Mouse (Mus musculus): Measurements from ENCODE around the gene L1cam. TPM values are rescaled to one million over a fixed set of nuclear protein-coding genes. Genes with fewer than 3 reads are reported as not detected.

L1cam gene
- polyA plus RNA-seq, 1 experiment from 2014 or later, result 4.3 TPM

DNA sequence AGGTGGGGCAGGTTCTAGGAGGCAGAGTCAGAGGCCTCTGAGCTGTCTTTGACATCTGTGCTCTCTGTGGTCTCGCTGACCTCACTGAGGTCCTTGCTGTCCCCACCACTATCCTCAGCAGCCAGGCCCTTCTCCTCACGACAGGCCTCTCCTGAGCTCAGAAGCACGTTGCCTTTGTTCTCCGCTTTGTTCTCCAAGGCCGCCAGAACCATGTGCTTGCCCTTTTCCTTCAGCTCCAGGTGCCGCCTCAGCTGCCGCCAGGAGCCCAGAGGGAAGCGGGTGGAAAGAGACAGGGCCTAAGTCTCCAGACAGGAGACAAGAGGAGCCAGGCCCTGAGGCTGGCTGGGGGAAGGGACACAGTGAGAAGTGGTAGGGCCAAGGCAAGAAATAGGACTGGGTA lies 21.0 kb upstream of the L1cam start:
- H3K4me1 ChIP-seq (replicated peaks; ENCODE audit: control insufficient read depth, insufficient read depth, low read length), result no peaks in the 10 kb centered on the region
- 84% methylated on average over 8 of the region's 8 CpGs for WGBS
- ATAC-seq (ENCODE audit: low read depth), result no peak

DNA sequence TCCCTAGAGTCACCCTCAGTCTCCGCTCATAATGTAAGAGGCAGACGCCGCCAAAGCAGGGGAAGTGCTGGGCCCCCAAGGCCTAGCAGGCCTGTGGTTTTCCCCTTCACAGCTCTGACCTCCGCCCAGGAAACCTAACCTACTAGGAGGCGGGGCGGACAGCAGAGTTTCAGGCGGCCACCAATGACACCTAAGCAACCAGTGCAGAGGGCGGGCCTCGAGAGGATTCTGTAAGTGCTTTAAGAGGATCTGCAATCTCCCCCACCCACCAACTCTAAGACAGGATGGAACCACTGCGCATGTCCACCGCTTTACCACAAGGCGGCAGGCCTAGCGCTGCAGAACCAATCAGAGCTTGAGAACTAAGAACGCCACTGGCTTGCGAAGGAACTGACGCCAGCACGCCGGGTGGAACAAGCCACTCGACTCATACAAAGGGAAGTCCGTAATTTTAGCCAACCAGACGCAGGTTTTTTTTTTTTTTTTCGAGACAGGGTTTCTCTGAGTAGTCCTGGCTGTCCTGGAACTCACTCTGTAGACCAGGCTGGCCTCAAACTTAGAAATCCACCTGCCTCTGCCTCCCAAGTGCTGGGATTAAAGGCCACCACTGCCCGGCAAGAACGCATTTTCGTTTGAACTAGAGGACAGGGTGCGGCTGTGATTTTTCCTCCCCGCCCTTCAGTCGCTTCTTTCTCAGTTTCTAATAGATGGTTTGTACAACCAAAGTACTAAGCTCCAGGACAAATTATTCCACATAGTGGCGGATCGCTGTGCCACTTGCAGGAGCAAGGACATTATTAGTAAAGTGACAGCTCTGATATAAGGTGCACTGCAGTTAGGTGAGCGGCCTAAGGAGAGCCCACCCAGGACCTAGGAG lies 19.2 kb upstream of the L1cam start:
- ATAC-seq (ENCODE audit: low read depth), result peak; percentile 99

More for the DNA sequence above, 21.0 kb upstream of the L1cam start:
- H3K27me3 ChIP-seq (ENCODE audit: control insufficient read depth, insufficient read depth, low read depth, low read length), result no peaks in the 10 kb centered on the region
- H3K27ac ChIP-seq (ENCODE audit: low read length), result no peak overlapping the region
- H3K9me3 ChIP-seq (ENCODE audit: control insufficient read depth, low read length), result no peaks in the 10 kb centered on the region
- no peak overlapping the region for H3K9ac ChIP-seq (ENCODE audit: low read length)
- no peak overlapping the region for H3K4me2 ChIP-seq (ENCODE audit: low read depth, low read length)
- no peaks in the 10 kb centered on the region for H3K36me3 ChIP-seq (ENCODE audit: control insufficient read depth, insufficient read depth, low read length)
- H3K4me3 ChIP-seq (ENCODE audit: low read length), result no peak overlapping the region

DNA sequence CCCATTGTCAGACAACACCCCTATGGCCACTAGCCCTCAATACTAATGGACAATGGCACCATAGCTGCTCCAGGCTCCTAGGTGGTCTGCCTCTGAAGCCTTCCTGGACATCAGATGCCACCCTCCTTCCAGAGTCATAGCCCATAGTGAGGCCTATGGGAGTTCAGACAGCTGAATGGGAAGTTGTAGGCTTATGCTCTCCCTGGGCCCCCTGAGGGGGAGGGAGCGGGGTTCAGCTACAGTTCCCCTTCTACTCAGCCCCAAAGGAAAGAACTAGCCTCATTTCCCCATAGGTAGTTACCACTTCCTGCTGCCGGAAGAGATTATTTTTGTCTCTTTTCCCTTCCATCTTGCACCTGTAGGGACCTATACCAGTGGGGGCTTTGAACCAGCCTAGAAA lies 15.7 kb upstream of the L1cam start:
- WGBS, result 69% methylated on average over 2 of the region's 2 CpGs
- H3K27ac ChIP-seq (ENCODE audit: low read length), result no peak overlapping the region
- H3K9me3 ChIP-seq (ENCODE audit: control insufficient read depth, low read length), result no peaks in the 10 kb centered on the region
- no peaks in the 10 kb centered on the region for H3K27me3 ChIP-seq (ENCODE audit: control insufficient read depth, insufficient read depth, low read depth, low read length)
- no peak overlapping the region for H3K9ac ChIP-seq (ENCODE audit: low read length)
- no peaks in the 10 kb centered on the region for H3K4me1 ChIP-seq (replicated peaks; ENCODE audit: control insufficient read depth, insufficient read depth, low read length)
- H3K4me3 ChIP-seq (ENCODE audit: low read length), result no peak overlapping the region
- peak overlapping the region; percentile 40; the same call in 1 of the 2 replicates for H3K4me2 ChIP-seq (ENCODE audit: low read depth, low read length)
- no peaks in the 10 kb centered on the region for H3K36me3 ChIP-seq (ENCODE audit: control insufficient read depth, insufficient read depth, low read length)
- ATAC-seq (ENCODE audit: low read depth), result no peak

More for the DNA sequence above, 19.2 kb upstream of the L1cam start:
- peak overlapping the region; percentile 39; the same call in 1 of the 2 replicates for H3K9ac ChIP-seq (ENCODE audit: low read length)
- no peaks in the 10 kb centered on the region for H3K27me3 ChIP-seq (ENCODE audit: control insufficient read depth, insufficient read depth, low read depth, low read length)
- H3K27ac ChIP-seq (ENCODE audit: low read length), result peak overlapping the region; percentile 65
- peak overlapping the region; percentile 34 for H3K4me3 ChIP-seq (ENCODE audit: low read length)
- no peaks in the 10 kb centered on the region for H3K4me1 ChIP-seq (replicated peaks; ENCODE audit: control insufficient read depth, insufficient read depth, low read length)
- peak overlapping the region; percentile 48 for H3K4me2 ChIP-seq (ENCODE audit: low read depth, low read length)
- 20% methylated on average over 31 of the region's 31 CpGs for WGBS
- H3K36me3 ChIP-seq (ENCODE audit: control insufficient read depth, insufficient read depth, low read length), result no peaks in the 10 kb centered on the region
- H3K9me3 ChIP-seq (ENCODE audit: control insufficient read depth, low read length), result no peaks in the 10 kb centered on the region

DNA sequence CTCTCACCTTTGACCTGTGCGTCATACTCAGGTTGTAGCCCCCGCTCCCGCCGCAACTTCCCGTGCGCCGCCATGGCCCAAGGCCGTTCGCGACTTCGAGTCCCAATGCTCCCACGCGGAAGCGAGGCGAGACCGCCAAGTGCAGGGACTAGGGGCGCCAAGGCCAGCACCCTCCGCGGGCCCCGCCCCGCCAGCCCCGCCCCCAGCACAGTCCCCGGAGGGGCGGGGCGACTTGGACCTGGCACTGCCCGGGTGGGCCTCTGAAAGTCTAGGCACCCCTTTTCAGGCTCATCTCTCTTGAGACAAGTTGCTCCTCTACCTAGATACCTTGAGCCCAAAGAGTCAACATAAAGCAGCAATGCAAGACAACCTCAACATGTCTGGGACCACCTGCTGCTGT lies 15.3 kb upstream of the L1cam start:
- peak overlapping the region; percentile 11; the same call in 1 of the 2 replicates for H3K9ac ChIP-seq (ENCODE audit: low read length)
- WGBS, result 8% methylated on average over 19 of the region's 26 CpGs

DNA sequence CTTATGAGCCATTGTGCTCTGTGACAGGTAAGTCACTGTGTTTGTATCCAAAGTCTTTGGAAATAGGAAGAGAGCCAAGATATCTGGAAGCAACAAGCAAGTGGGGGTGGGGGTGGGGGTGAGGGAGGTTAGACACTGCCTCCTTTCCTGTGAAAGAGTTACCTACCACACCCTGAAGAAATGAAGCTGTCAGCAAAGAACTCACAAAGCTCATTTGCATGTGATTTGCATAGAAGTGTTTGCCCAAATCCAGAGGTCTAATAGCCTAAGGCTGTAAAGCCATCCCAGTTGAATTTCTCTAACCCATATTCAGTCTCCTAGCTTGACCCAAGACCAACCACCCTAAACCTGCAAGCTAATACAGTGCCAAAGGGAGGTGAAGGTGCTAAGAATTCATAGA lies 14.5 kb upstream of the L1cam start:
- no peak overlapping the region for H3K4me2 ChIP-seq (ENCODE audit: low read depth, low read length)

More for the DNA sequence above, 15.3 kb upstream of the L1cam start:
- ATAC-seq (ENCODE audit: low read depth), result no peak
- Histone ChIP-seq H3K9me3 (ENCODE audit: control insufficient read depth, low read length) (no peaks in the 10 kb centered on the region), H3K27ac (ENCODE audit: low read length) (no peak overlapping the region), H3K27me3 (ENCODE audit: control insufficient read depth, insufficient read depth, low read depth, low read length) (no peaks in the 10 kb centered on the region), H3K4me1 (replicated peaks; ENCODE audit: control insufficient read depth, insufficient read depth, low read length) (no peaks in the 10 kb centered on the region), H3K4me3 (ENCODE audit: low read length) (peak overlapping the region; percentile 26), H3K4me2 (ENCODE audit: low read depth, low read length) (peak overlapping the region; percentile 40), H3K36me3 (ENCODE audit: control insufficient read depth, insufficient read depth, low read length) (no peaks in the 10 kb centered on the region)

DNA sequence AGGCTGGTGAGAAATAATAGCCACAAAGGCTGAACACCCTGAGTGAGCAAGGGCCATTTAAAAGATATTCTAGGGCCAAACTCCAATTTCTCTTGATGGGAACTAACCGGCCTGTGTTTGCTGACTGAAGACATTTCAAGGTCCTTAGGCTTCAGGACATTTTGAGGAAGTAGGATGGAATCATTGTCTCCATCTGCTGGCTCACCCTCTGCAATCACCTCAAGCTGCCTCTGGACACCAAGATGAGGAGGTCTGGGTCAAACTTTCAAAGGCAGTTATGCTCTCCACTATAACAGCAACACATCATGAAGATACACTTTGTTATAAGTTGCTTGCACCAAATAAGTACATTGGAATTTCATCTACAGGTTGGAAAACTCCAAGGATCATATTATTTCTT lies 14.1 kb upstream of the L1cam start:
- no peaks in the 10 kb centered on the region for H3K4me1 ChIP-seq (replicated peaks; ENCODE audit: control insufficient read depth, insufficient read depth, low read length)
- ATAC-seq (ENCODE audit: low read depth), result no peak
- no peaks in the 10 kb centered on the region for H3K9me3 ChIP-seq (ENCODE audit: control insufficient read depth, low read length)
- no peak overlapping the region for H3K27ac ChIP-seq (ENCODE audit: low read length)
- no peaks in the 10 kb centered on the region for H3K36me3 ChIP-seq (ENCODE audit: control insufficient read depth, insufficient read depth, low read length)
- H3K4me2 ChIP-seq (ENCODE audit: low read depth, low read length), result no peak overlapping the region
- no peaks in the 10 kb centered on the region for H3K27me3 ChIP-seq (ENCODE audit: control insufficient read depth, insufficient read depth, low read depth, low read length)
- H3K9ac ChIP-seq (ENCODE audit: low read length), result no peak overlapping the region
- H3K4me3 ChIP-seq (ENCODE audit: low read length), result no peak overlapping the region
- 74% methylated on average over 1 of the region's 1 CpGs for WGBS

More for the DNA sequence above, 14.5 kb upstream of the L1cam start:
- H3K36me3 ChIP-seq (ENCODE audit: control insufficient read depth, insufficient read depth, low read length), result no peaks in the 10 kb centered on the region
- H3K9me3 ChIP-seq (ENCODE audit: control insufficient read depth, low read length), result no peaks in the 10 kb centered on the region
- H3K9ac ChIP-seq (ENCODE audit: low read length), result no peak overlapping the region
- no peaks in the 10 kb centered on the region for H3K27me3 ChIP-seq (ENCODE audit: control insufficient read depth, insufficient read depth, low read depth, low read length)
- H3K27ac ChIP-seq (ENCODE audit: low read length), result no peak overlapping the region
- H3K4me1 ChIP-seq (replicated peaks; ENCODE audit: control insufficient read depth, insufficient read depth, low read length), result no peaks in the 10 kb centered on the region
- no peak overlapping the region for H3K4me3 ChIP-seq (ENCODE audit: low read length)
- no peak for ATAC-seq (ENCODE audit: low read depth)

DNA sequence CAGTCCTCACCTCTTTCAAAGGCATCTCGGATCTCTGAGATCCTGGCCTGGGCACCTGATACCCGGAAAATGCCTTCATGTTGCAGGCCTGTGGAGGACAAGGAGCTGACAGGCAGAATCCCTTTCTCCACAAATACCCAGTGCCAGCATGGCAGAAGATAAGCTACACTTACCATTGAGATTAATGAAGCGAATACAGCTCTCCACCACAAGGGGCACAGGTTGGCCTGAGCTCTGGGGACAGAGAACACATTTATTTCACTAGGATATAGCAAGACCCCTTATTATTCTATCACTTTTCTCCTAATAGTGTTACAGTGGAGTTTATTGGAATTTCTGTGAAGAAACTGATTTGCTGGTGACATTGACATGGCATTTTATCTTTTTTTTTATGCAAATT lies 2.1 kb upstream of the L1cam start:
- no peak overlapping the region for H3K27ac ChIP-seq (ENCODE audit: low read length)
- 60% methylated on average over 3 of the region's 3 CpGs for WGBS
- no peak for ATAC-seq (ENCODE audit: low read depth)
- H3K9ac ChIP-seq (ENCODE audit: low read length), result no peak overlapping the region
- no peaks in the 10 kb centered on the region for H3K27me3 ChIP-seq (ENCODE audit: control insufficient read depth, insufficient read depth, low read depth, low read length)
- H3K36me3 ChIP-seq (ENCODE audit: control insufficient read depth, insufficient read depth, low read length), result no peaks in the 10 kb centered on the region
- no peaks in the 10 kb centered on the region for H3K4me1 ChIP-seq (replicated peaks; ENCODE audit: control insufficient read depth, insufficient read depth, low read length)
- no peak overlapping the region for H3K4me2 ChIP-seq (ENCODE audit: low read depth, low read length)
- no peaks in the 10 kb centered on the region for H3K9me3 ChIP-seq (ENCODE audit: control insufficient read depth, low read length)
- no peak overlapping the region for H3K4me3 ChIP-seq (ENCODE audit: low read length)

DNA sequence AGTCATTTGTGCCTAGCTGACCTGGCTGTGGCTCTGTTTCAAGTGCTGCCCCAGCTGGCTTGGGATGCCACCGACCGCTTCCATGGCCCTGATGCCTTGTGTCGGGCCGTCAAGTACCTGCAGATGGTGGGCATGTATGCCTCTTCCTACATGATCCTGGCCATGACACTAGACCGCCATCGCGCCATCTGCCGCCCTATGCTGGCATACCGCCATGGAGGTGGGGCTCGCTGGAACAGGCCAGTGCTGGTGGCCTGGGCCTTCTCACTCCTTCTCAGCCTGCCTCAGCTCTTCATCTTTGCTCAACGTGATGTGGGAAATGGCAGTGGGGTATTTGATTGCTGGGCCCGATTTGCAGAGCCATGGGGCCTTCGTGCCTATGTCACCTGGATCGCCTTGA lies 3.1 kb downstream of the L1cam start:
- Histone ChIP-seq H3K4me3 (ENCODE audit: low read length) (no peak overlapping the region), H3K9ac (ENCODE audit: low read length) (no peak overlapping the region), H3K27ac (ENCODE audit: low read length) (no peak overlapping the region), H3K36me3 (ENCODE audit: control insufficient read depth, insufficient read depth, low read length) (no peaks in the 10 kb centered on the region), H3K27me3 (ENCODE audit: control insufficient read depth, insufficient read depth, low read depth, low read length) (no peaks in the 10 kb centered on the region), H3K4me1 (replicated peaks; ENCODE audit: control insufficient read depth, insufficient read depth, low read length) (no peaks in the 10 kb centered on the region), H3K4me2 (ENCODE audit: low read depth, low read length) (no peak overlapping the region), H3K9me3 (ENCODE audit: control insufficient read depth, low read length) (no peaks in the 10 kb centered on the region)
- no peak for ATAC-seq (ENCODE audit: low read depth)
- WGBS, result 79% methylated on average over 14 of the region's 14 CpGs

DNA sequence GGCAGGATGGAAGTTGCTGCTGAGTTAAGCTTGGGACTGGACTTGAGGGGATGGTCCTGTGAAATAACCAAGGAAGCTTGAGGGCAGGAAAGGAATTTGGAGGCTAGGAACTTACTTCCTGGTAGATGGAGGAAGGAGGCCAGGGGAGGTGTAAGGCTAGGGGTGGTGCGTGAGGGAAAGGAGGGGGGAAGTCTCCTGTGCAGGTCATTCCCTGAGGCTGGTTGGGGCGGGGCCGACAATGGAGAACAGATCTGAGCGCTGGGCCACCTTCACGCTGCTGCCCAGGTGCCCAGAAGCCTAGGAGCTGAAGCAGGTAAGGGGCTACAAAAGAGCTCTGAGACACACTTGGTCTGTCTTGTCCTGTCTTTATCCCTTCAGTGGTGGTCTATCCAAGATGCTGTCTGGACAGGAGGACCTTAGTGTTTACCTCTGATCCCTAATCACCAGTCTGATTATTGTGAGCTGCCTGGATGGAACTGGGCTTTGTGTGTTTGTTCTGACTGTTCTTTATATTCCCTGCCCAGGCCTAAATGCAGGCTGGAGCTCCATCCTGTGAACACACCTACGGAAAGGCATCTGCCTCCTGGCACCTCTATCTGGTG lies 4.3 kb downstream of the L1cam start, which contains the start of gene Avpr2:
TSS of gene Avpr2 (plus strand) at position 552 of the 602 bp plus-strand sequence.
- no peaks in the 10 kb centered on the region for H3K27me3 ChIP-seq (ENCODE audit: control insufficient read depth, insufficient read depth, low read depth, low read length)
- no peaks in the 10 kb centered on the region for H3K9me3 ChIP-seq (ENCODE audit: control insufficient read depth, low read length)
- no peaks in the 10 kb centered on the region for H3K4me1 ChIP-seq (replicated peaks; ENCODE audit: control insufficient read depth, insufficient read depth, low read length)
- H3K36me3 ChIP-seq (ENCODE audit: control insufficient read depth, insufficient read depth, low read length), result no peaks in the 10 kb centered on the region
- H3K27ac ChIP-seq (ENCODE audit: low read length), result no peak within 1 kb of the TSS
- ATAC-seq (ENCODE audit: low read depth), result no peak
- no peak within 1 kb of the TSS for H3K4me2 ChIP-seq (ENCODE audit: low read depth, low read length)
- 78% methylated on average over 6 of the region's 6 CpGs for WGBS
- no peak within 1 kb of the TSS for H3K9ac ChIP-seq (ENCODE audit: low read length)
- H3K4me3 ChIP-seq (ENCODE audit: low read length), result no peak within 1 kb of the TSS
